Mouse (Mus musculus) lung, postnatal 0 days (tissue): ENCODE results near the gene Gm21981.

ENCODE experiments used
- CTCF ChIP-seq: IDR thresholded peaks from 2 replicates; pipeline ENCODE4 v1.5.1; 2016; ENCODE audit warnings: antibody characterized with exemption, mild to moderate bottlenecking
- EP300 ChIP-seq: IDR thresholded peaks from 2 replicates; pipeline ENCODE4 v1.6.1; 2016; ENCODE audit warnings: antibody characterized with exemption, mild to moderate bottlenecking, control low read depth

GRCm38 (mm10) chr17:47676581-47676980 is 17.7 kb downstream of the Gm21981 start:
- TF ChIP-seq CTCF, result peak; percentile 96
- no peak for TF ChIP-seq EP300
